Mouse (Mus musculus) cerebellum, adult 2 months (tissue): ENCODE measurements around the gene Mdm2. TPM values are rescaled to one million over a fixed set of nuclear protein-coding genes. Genes with fewer than 3 reads are reported as not detected.
A peak's percentile ranks its signal among the peaks of the same experiment; 100 is the strongest.

Source experiments
- DNase-seq, 2 experiments: peaks; one replicate each; pipeline ENCODE4 v3.0.0; 2021
- H3K27ac ChIP-seq: fragments of 200-500 bp; 2 replicates; pipeline ENCODE4 v1.5.1; 2012; ENCODE audit warnings: low read length, control low read depth, inconsistent platforms; ENCODE audit not compliant: insufficient read depth
- H3K27me3 ChIP-seq: fragments of 200-500 bp; 2 replicates; pipeline ENCODE4 v1.6.1; 2012; ENCODE audit warnings: inconsistent platforms, mild to moderate bottlenecking, low read length, moderate library complexity; ENCODE audit not compliant: control insufficient read depth, insufficient read depth
- H3K4me1 ChIP-seq: fragments of 200-500 bp; 2 replicates; pipeline ENCODE4 v1.6.1; 2011; ENCODE audit warnings: low read length; ENCODE audit not compliant: control insufficient read depth, insufficient read depth
- H3K4me3 ChIP-seq: fragments of 200-500 bp; replicated peaks from 2 replicates; pipeline ENCODE3; 2011; ENCODE audit warnings: mild to moderate bottlenecking, low read depth, low read length, control low read depth; ENCODE audit not compliant: insufficient read depth
- CTCF ChIP-seq: fragments of 200-500 bp; IDR thresholded peaks from 2 replicates; pipeline ENCODE4 v1.5.1; 2011; ENCODE audit warnings: low read depth, mild to moderate bottlenecking, control low read depth, low read length, moderate library complexity, borderline replicate concordance; ENCODE audit not compliant: insufficient read depth
- POLR2A ChIP-seq: fragments of 200-500 bp; IDR thresholded peaks from 2 replicates; pipeline ENCODE4 v1.6.1; 2011; ENCODE audit warnings: low read length, control low read depth, borderline replicate concordance; ENCODE audit not compliant: insufficient read depth
- WGBS: fragments of 180-500 bp; shearing (Covaris S2); methylation state at CpG from one replicate; pipeline ENCODE4 v1.1.7; 2018; 5-methylcytosine and 5-hydroxymethylcytosine counted together
- polyA plus RNA-seq: library from polyadenylated mRNA; depleted of rRNA; stranded (reverse); fragments of >200 nt; gene quantifications from 2 replicates; pipeline ENCODE4 v1.2.3, GENCODE M21; 2012

Mdm2 gene
- polyA plus RNA-seq, 1 experiment = 67.6 TPM

DNA sequence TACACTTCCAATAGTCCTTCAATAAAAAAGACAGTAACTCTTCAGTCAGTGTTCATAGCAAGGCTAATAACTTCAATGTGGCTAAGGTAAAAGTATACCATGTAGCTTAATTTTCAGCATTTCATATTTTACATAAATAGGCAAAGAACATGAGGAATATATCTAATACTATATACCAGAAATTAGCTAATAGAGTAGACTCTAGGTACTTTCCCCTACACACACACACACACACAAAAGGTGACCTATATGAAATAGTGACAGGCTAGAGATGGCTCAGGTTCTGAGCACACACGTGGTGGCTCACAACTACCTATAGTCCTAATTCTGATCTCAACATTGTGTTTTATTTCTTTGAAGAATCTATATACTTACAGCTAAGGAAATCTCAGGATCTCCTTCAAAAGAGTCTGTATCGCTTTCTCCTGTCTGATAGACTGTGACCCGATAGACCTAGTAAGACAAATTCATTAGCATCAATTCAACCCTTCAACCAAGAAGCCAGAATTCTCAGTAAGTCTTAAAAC is 19.7 kb downstream of the Mdm2 start:
- no peak for DNase-seq
- Histone ChIP-seq H3K27me3 (no peaks in the 10 kb centered on the region), H3K27ac (no peak overlapping the region), H3K4me3 (no peak overlapping the region), H3K4me1 (no peaks in the 10 kb centered on the region)
- WGBS = 95% methylated on average over 3 of the region's 3 CpGs
- TF ChIP-seq CTCF (no peak), POLR2A (no peak)

GRCm38 (mm10) chr10:117690101-117690352 is 20.5 kb downstream of the Mdm2 start:
- Histone ChIP-seq H3K4me1 (no peaks in the 10 kb centered on the region), H3K4me3 (no peak overlapping the region), H3K27ac (no peak overlapping the region), H3K27me3 (no peaks in the 10 kb centered on the region)
- no peak for TF ChIP-seq CTCF
- no peak for TF ChIP-seq POLR2A
- 62% methylated on average over 2 of the region's 2 CpGs for WGBS
- no peak for DNase-seq

- DNase-seq = no peak
Measured at GRCm38 (mm10) chr10:117689297-117690100, 21.1 kb downstream of the Mdm2 start.

DNA sequence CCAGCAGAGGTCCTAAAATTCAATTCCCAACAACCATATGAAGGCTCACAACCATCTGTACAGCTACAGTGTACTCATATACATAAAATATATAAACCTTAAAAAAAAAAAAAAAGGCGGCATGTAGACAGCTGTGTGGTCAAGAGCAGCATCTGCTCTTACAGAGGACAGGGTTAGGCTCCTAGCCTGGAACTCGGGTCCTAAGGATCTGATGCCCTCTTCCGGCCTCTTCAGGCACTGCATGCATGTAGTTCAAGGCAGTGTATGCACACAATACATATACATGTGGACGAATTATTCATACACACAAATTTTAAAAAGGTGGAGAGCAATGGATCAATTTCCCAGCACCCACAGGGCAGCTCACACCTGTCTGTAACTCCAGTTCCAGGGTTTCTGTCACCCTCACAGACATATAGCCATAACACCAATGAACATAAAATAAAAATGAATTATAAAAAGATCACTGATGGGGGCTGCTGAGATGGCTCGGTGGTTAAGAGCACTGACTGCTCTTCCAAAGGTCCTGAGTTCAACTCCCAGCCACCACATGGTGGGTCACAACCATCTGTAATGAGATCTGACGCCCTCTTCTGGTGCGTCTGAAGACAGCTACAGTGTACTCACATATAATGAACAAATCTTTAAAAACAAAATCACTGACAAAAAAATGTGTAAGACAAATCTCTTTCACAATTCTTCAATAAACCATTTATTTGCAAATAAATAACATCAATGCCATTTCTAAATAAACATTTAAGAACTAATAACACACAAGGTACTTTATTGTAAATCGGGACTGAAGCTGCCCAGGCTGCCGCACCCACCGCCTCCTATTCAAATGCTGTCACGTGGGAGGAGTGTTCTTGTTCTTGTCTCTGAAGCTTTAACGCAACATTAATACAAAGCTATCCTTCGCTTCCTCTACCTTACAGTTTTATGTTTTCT is 22.1 kb downstream of the Mdm2 start:
- WGBS = 86% methylated on average over 13 of the region's 13 CpGs
- DNase-seq = no peak
- H3K27me3 ChIP-seq = no peaks in the 10 kb centered on the region
- H3K4me3 ChIP-seq = no peak overlapping the region
- no peaks in the 10 kb centered on the region for H3K4me1 ChIP-seq
- TF ChIP-seq CTCF (0 out of 2 replicates have a peak, but pooled peaks have one; percentile 23), POLR2A (no peak)
- no peak overlapping the region for H3K27ac ChIP-seq

More at GRCm38 (mm10) chr10:117689297-117690100, 21.1 kb downstream of the Mdm2 start:
- TF ChIP-seq CTCF (no peak), POLR2A (no peak)
- H3K4me3 ChIP-seq = no peak overlapping the region
- no peaks in the 10 kb centered on the region for H3K27me3 ChIP-seq
- 93% methylated on average over 11 of the region's 11 CpGs for WGBS
- H3K27ac ChIP-seq = no peak overlapping the region
- H3K4me1 ChIP-seq = no peaks in the 10 kb centered on the region

- no peak for DNase-seq
- Histone ChIP-seq H3K27ac (no peak overlapping the region), H3K4me3 (no peak overlapping the region), H3K27me3 (no peaks in the 10 kb centered on the region), H3K4me1 (no peaks in the 10 kb centered on the region)
- TF ChIP-seq CTCF (no peak), POLR2A (no peak)
- 82% methylated on average over 7 of the region's 7 CpGs for WGBS
Measured at GRCm38 (mm10) chr10:117687577-117687976, 23.0 kb downstream of the Mdm2 start.

DNA sequence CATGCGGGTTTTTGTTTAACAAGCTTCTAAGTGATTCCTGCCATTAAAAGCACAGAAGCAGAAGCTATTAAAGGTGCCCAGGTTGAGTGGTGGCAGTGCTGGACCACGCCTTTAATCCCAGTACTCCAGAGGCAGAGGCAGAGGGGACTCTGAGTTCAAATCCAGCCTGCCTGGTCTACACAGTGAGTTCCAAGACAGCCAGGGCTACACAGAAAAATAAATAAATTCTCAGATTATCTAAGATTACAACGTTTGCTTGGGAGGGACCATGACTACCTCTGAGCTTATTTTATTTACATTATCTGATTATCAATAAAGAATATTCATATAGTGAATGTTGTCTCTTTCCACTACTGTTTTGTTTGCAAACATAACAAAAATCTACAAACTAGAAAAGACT is 23.5 kb downstream of the Mdm2 start:
- 84% methylated on average over 3 of the region's 3 CpGs for WGBS
- H3K27me3 ChIP-seq = no peaks in the 10 kb centered on the region
- no peak overlapping the region for H3K27ac ChIP-seq
- no peaks in the 10 kb centered on the region for H3K4me1 ChIP-seq
- H3K4me3 ChIP-seq = no peak overlapping the region
- TF ChIP-seq POLR2A (no peak), CTCF (no peak)
- DNase-seq = no peak

DNA sequence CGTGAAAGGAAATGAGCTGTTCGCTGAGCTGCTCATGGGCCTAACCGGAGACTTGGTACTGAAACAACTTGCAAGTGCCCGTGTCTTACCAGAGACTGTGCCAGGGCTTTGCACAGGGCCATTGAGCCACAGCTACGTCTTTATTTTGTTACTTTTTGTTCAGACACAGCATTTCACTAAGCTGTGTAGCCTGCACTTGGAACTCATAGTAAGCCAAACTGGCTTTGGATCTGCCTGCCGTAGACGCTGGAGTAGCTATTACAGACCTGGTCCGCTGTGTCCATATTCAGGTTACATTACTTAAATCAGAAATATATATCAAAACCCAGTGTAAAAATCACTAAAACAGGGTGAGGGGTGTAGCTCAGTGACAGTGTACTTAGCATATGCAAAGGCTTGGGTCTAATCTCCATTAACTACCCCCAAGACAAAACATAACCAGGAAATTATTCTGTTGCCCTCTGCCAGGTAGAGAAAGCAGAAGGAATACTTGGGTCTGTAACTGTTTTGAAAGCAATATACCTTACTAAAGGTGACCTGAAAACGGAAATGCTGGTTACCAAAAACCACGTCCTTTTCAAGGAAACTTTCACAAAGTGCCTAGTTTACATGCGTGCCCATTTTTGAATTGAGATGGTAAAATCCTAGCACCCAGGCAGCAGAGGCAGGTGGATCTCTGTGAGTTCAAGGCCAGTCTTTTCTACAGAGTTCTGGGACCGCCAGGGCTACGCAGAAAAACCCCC is 24.5 kb downstream of the Mdm2 start:
- DNase-seq = no peak
- no peaks in the 10 kb centered on the region for H3K27me3 ChIP-seq
- H3K4me1 ChIP-seq = no peaks in the 10 kb centered on the region
- no peak overlapping the region for H3K27ac ChIP-seq
- no peak for TF ChIP-seq CTCF
- TF ChIP-seq POLR2A = no peak
- no peak overlapping the region for H3K4me3 ChIP-seq
- WGBS = 89% methylated on average over 13 of the region's 13 CpGs
